Mouse (Mus musculus): ENCODE measurements around the gene Prl3b1.

Prl3b1 gene

DNA sequence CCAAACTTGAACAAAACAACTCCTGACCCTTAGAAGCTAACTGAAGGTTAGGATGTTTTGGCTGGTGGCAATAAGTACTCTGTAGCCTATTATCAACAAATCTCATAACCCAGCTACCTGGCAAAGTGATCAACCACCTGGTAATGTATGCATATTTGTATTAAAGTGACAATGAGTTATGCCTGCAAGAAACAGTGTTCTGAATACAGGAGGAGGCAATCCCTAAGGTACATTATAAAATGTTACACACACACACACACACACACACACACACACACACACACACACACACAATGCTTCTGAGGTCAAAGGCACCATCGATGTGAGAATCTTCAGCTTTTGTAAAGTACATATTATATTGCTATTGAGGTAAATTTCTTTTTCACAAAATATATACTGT, at the start of gene Prl3b1:
Prl3b1 (plus strand) TSS at position 301 of the 400 bp plus-strand sequence.
- no peak for DNase-seq

DNA sequence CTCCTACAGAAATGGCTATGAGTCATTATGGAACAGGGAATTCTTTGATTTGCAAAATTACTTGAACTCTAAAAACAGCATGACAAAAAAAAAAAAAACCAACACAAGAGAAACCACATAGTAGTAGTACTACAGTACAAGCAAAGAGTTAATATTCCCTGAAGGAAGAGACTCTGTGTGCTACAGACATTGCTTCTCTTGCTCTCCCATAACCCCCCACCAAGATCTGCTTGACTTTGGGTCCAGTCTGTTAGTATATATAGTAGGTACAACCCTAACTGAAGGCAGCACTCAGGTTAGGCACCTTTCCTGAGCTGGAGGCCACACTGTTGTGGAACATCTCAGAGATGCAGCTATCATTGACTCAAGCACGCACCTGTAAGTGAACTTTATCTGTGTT, 45.3 kb upstream of the Prl3b1 start, which contains the start of gene Prl3c1:
Prl3c1 (plus strand) TSS at position 301 of the 400 bp plus-strand sequence.
- DNase-seq, result no peak

DNA sequence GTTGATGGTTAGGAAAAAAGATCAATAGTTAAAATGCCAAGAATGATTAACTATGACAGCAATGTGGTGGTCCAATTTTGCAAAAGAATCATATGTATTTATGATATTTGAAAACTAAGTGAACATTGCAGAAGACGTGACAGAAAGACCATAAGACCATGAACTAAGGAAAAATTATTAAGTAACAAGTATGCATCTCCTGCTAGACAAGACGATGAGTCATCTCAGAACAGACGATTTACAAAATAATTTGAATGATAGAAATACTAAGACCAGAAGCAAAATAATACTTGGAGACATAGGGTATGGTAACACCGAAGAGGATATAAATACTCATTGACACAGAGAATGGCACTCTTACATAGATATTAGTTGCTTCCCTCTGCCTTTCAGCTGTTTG, 17.5 kb downstream of the Prl3b1 start, which contains the start of gene Prl3a1:
Prl3a1 (plus strand) TSS at position 301 of the 400 bp plus-strand sequence.
- DNase-seq, result no peak

Data from lung, postnatal 36 days (tissue).